In genomic region chrX:119888326-119888920, GRCm38 (mm10) we compare ENCODE assay signal across 34 mouse cellular contexts. TPM values are rescaled to one million over a fixed set of nuclear protein-coding genes. Genes with fewer than 3 reads are reported as not detected.
"Had no signal": no experiment of that assay in that cellular context is flagged by ENCODE, and none has a peak within 500 bp of the region (broad histone marks: within the 10 kb centered on the region; RNA-seq: fewer than 3 reads in every experiment).

No protein-coding gene starts in this region.

- H3K27ac ChIP-seq: limb, embryonic 10.5 days; limb, embryonic 12.5 days; limb, embryonic 13.5 days; limb, embryonic 15.5 days; liver, embryonic 12.5 days; liver, embryonic 13.5 days; liver, embryonic 14.5 days; liver, embryonic 15.5 days; lung, embryonic 15.5 days; macrophage; midbrain, embryonic 10.5 days; midbrain, embryonic 12.5 days; midbrain, embryonic 13.5 days; midbrain, embryonic 15.5 days; neural tube, embryonic 12.5 days had no signal

- H3K4me1 ChIP-seq: limb, embryonic 10.5 days; limb, embryonic 12.5 days; limb, embryonic 13.5 days; limb, embryonic 15.5 days; liver, embryonic 12.5 days; liver, embryonic 13.5 days; liver, embryonic 15.5 days; lung, embryonic 15.5 days; megakaryocyte, embryonic 14.5 days; midbrain, embryonic 10.5 days; midbrain, embryonic 12.5 days; midbrain, embryonic 13.5 days; midbrain, embryonic 15.5 days; neural tube, embryonic 12.5 days had no signal

- H3K4me2 ChIP-seq: limb, embryonic 12.5 days; limb, embryonic 13.5 days; limb, embryonic 15.5 days; liver, embryonic 11.5 days; liver, embryonic 12.5 days; liver, embryonic 13.5 days; liver, embryonic 15.5 days; lung, embryonic 14.5 days; lung, embryonic 15.5 days; midbrain, embryonic 11.5 days; midbrain, embryonic 12.5 days; midbrain, embryonic 13.5 days; midbrain, embryonic 15.5 days; neural tube, embryonic 12.5 days had no signal

- H3K9me3 ChIP-seq: limb, embryonic 10.5 days; limb, embryonic 12.5 days; limb, embryonic 13.5 days; limb, embryonic 15.5 days; liver, embryonic 12.5 days; liver, embryonic 13.5 days; liver, embryonic 15.5 days; lung, embryonic 15.5 days; megakaryocyte, embryonic 14.5 days; midbrain, embryonic 10.5 days; midbrain, embryonic 12.5 days; midbrain, embryonic 13.5 days; midbrain, embryonic 15.5 days; neural tube, embryonic 12.5 days had no signal

- H3K36me3 ChIP-seq: limb, embryonic 10.5 days; limb, embryonic 12.5 days; limb, embryonic 13.5 days; limb, embryonic 15.5 days; liver, embryonic 12.5 days; liver, embryonic 13.5 days; liver, embryonic 15.5 days; lung, embryonic 15.5 days; midbrain, embryonic 10.5 days; midbrain, embryonic 12.5 days; midbrain, embryonic 13.5 days; midbrain, embryonic 15.5 days; neural tube, embryonic 12.5 days had no signal

- H3K4me3 ChIP-seq: limb, embryonic 10.5 days; limb, embryonic 12.5 days; limb, embryonic 13.5 days; limb, embryonic 15.5 days; liver, embryonic 12.5 days; liver, embryonic 13.5 days; liver, embryonic 15.5 days; lung, embryonic 15.5 days; megakaryocyte, embryonic 14.5 days; midbrain, embryonic 10.5 days; midbrain, embryonic 12.5 days; midbrain, embryonic 13.5 days; midbrain, embryonic 15.5 days; myocyte; neural tube, embryonic 12.5 days had no signal

- DNase-seq: left cerebral cortex, postnatal 4 days; liver; liver, embryonic 13.5 days; liver, postnatal 0 days; lung, adult 18-20 months; lung, adult 2 months; lung, embryonic 14.5 days; lung, postnatal 10 days; lung, postnatal 14 days; lung, postnatal 36 days; lung, postnatal 4 days; midbrain, embryonic 14.5 days had no signal

- H3K27me3 ChIP-seq: limb, embryonic 12.5 days; limb, embryonic 13.5 days; limb, embryonic 15.5 days; liver, embryonic 12.5 days; liver, embryonic 13.5 days; liver, embryonic 15.5 days; lung, embryonic 15.5 days; megakaryocyte, embryonic 14.5 days; midbrain, embryonic 12.5 days; midbrain, embryonic 13.5 days; midbrain, embryonic 15.5 days; neural tube, embryonic 12.5 days had no signal

- ATAC-seq: liver, embryonic 12.5 days; liver, postnatal 0 days; lung, postnatal 0 days; midbrain, embryonic 13.5 days; midbrain, embryonic 15.5 days; midbrain, embryonic 16.5 days had no signal

- H3K9ac ChIP-seq: limb, embryonic 12.5 days; limb, embryonic 13.5 days; limb, embryonic 15.5 days; liver, embryonic 12.5 days; liver, embryonic 13.5 days; liver, embryonic 14.5 days; liver, embryonic 15.5 days; liver, postnatal 0 days; lung, embryonic 14.5 days; lung, embryonic 15.5 days; midbrain, embryonic 12.5 days; midbrain, embryonic 13.5 days; midbrain, embryonic 15.5 days; neural tube, embryonic 12.5 days had no signal

RNA-seq across cellular contexts. Expression of gene Pabpc5, which starts 38.6 kb away (rescaled TPM):
- polyA plus RNA-seq: liver, adult 2 months; liver, embryonic 11.5 days; liver, embryonic 12.5 days; liver, embryonic 13.5 days; liver, embryonic 14.5 days; liver, embryonic 15.5 days; liver, embryonic 16.5 days; liver, postnatal 0 days; lung, adult 2 months; lung, postnatal 0 days; macrophage; myocyte had no signal
